Mouse (Mus musculus): ENCODE results near the gene Fbxo28. TPM values are rescaled to one million over a fixed set of nuclear protein-coding genes. Genes with fewer than 3 reads are reported as not detected.
A peak's percentile ranks its signal among the peaks of the same experiment; 100 is the strongest.

Fbxo28 gene
- total RNA-seq, 2 experiments from 2014 or later, result 21.2 to 23.8 TPM

DNA sequence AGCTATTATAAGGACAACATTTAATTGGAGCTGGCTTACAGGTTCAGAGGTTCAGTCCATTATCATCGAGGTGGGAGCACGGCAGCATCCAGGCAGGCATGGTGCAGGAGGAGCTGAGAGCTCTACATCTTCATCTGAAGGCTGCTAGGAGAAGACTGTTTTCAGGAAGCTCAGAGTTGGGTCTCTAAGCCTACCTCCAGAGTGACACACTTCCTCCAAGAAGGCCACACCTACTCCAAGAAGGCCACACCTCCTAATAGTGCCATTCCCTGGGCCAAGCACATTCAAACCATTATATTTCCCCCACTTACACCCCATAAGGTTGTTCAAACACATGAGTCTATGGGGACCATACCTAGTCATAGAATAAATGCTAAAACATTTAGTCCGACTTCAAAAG lies 50.7 kb downstream of the Fbxo28 start:
- 0 out of 2 replicates have a peak, but pooled peaks have one; percentile 37 for ATAC-seq (ENCODE audit: poor library complexity, severe bottlenecking)

DNA sequence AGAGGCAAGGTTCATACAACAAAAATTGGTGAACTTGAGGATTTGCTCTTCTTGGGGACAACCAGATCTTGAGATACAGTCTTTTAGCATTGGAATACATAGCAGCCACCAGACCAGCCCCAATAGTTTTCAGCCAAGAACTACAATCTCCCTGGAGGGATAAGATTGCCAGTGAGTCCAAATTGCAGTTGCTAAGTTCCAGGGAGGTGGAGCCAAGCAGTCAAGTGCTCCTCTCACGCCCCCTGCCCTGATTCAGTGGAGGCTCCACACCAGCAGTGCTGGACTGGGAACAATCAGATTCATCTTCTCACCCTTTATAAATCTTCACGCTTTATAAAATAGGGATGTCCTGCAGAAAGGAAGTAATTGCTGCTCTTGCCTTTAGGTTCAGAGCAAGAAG lies 51.6 kb downstream of the Fbxo28 start:
- ATAC-seq (ENCODE audit: poor library complexity, severe bottlenecking), result no peak

DNA sequence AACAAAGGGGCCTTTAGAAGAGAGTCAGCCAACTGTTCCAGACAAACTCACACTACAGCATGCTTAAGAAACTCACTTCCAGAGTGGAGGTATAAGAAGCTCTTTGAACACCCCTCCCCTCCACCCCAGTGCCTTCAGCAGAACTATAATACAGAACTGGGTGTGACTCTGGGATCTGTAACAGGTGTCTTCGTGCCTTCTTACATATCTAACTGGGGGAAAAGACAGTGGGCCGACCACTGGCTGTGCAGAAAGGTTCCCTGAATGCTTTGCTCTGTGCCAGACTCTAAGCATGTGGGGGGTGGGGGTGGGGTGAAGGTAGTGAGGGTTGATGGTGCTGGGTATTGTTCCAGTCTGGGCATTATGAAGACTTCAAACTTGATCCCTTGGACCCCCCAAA lies 52.8 kb downstream of the Fbxo28 start:
- no peak for ATAC-seq (ENCODE audit: poor library complexity, severe bottlenecking)

GRCm38 (mm10) chr1:182287781-182288180 lies 53.6 kb downstream of the Fbxo28 start:
- peak; percentile 79 for ATAC-seq (ENCODE audit: poor library complexity, severe bottlenecking)

DNA sequence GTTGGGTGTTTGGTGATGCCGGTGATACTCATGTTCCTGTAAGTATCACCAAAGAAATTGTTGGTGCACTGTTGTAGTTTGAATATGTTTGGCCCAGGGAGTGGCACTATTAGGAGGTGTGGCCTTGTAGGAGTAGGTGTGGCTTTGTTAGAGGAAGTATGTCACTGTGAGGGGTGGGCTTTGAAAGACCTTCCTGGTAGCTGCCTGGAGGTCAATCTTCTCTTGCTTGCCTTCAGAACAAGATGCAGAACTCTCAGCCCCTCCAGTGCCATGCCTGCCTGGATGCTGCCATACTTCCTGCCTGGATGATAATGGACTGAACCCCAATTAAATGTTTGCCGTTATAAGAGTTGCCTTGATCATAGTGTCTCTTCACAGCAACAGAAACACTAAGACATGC lies 56.6 kb downstream of the Fbxo28 start:
- no peak for ATAC-seq (ENCODE audit: poor library complexity, severe bottlenecking)

- peak; percentile 56 for ATAC-seq (ENCODE audit: poor library complexity, severe bottlenecking)
Measured at GRCm38 (mm10) chr1:182283231-182283630, 58.2 kb downstream of the Fbxo28 start.

GRCm38 (mm10) chr1:182282091-182283075 lies 59.0 kb downstream of the Fbxo28 start, which contains the start of gene Degs1:
TSS of gene Degs1 (minus strand) at chr1:182282804.
- ATAC-seq (ENCODE audit: poor library complexity, severe bottlenecking), result peak; percentile 83

- 0 out of 2 replicates have a peak, but pooled peaks have one; percentile 7 for ATAC-seq (ENCODE audit: poor library complexity, severe bottlenecking)
Measured at GRCm38 (mm10) chr1:182281251-182281711, 60.1 kb downstream of the Fbxo28 start.

DNA sequence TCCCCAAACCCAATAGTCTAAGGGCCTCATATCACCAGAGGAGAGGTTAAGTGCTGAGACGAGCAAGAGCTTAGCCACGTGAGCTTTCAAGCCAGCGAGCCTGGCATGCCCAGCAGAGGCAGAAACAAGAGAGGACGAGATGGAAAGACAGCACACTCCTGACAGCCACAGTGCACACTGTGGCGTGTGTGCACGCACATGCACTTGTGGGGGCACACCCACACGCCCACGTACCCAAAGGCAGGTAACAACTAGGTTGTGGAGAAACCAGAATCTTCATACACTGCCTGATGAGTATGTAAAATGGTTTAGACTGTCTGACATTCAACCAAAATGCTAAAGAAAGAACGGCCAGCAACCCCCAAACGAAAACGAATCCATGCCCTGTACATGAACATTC lies 60.9 kb downstream of the Fbxo28 start:
- ATAC-seq (ENCODE audit: poor library complexity, severe bottlenecking), result no peak

DNA sequence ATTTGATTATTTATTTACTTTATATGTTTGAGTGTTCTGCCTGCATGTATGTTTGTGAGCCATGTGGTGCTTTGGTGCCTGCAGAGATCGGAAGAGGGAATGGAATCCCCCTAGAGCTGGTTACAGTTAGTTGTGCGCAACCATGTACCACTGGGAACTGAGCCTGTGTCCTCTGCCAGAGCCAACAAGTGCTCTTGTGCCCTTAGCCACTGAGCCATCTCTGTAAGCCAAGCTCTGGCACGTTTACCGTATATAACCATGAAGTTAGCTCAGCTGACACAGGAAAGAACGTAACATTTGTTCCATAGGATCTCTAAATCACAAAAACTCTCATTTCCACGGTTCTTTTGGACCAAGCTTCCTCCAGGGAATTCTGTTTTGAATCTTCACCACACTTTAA lies 61.4 kb downstream of the Fbxo28 start:
- no peak for ATAC-seq (ENCODE audit: poor library complexity, severe bottlenecking)

- no peak for ATAC-seq (ENCODE audit: poor library complexity, severe bottlenecking)
Measured at GRCm38 (mm10) chr1:182279436-182279835, 62.0 kb downstream of the Fbxo28 start.

DNA sequence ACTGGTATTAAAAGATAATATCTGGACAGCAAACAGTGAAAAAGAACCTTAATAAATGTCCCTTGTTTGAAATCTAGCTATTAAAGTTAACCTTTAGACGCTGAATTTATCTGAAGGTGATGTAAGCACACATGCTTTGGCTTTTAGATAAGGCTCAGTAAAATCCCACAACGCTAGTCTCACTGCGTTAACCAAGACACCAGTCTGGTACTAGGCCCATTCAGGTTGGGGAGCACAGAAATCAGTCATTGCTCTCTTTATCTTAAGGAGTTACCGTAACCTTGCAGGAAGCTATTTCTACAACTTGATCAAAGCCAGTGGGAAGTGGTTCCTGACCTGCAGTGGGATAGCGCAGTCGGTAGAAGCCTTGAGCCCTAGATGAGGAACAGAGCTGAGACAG lies 66.3 kb downstream of the Fbxo28 start:
- ATAC-seq (ENCODE audit: poor library complexity, severe bottlenecking), result no peak

DNA sequence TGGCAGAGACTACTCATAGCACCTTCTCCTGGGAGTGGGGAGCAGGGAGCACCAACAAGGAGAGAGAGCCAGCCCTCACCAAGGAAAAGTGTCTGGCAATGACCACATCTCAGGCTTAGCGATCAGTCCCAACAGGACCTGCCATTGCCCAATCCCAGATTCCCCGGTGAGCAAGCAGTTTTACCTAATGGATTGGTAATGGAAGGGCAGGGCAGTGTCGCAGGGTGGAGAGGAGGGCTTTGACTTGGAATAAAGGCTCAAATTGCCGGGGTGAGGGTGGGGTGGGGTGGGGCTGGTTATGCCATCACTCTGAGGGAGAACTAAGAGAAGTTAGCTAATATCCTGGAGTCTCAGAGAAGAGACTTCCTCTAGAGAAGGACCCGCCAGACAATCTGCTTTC lies 69.8 kb downstream of the Fbxo28 start:
- ATAC-seq (ENCODE audit: poor library complexity, severe bottlenecking), result peak; percentile 85

- peak; percentile 32 for ATAC-seq (ENCODE audit: poor library complexity, severe bottlenecking)
Measured at GRCm38 (mm10) chr1:182271130-182271529, 70.3 kb downstream of the Fbxo28 start.

GRCm38 (mm10) chr1:182268317-182268716 lies 73.1 kb downstream of the Fbxo28 start:
- no peak for ATAC-seq (ENCODE audit: poor library complexity, severe bottlenecking)

DNA sequence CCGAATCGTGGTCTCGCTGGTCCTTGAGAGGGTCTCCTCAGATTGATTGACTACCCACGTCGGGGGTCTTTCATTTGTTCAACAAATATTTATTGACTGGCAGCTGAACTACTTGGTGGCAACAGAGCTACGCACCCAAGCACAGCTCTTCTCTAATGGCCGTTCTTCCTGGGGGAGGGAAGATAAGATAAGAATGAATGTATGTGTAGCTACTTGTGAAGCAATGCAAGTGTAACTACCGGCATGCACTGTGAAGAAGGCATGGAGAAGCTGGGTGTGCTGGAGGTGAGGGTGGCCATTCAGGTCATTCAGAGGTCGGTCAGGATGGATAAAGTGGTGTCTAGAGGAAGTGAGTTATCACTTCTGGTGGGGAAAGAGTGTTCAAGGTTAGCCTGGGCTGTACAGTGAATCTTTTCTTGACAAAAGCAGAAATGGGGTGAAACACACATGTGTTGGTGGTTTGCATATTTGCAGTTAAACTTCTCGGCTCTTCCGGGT lies 75.4 kb downstream of the Fbxo28 start:
- peak; percentile 79 for ATAC-seq (ENCODE audit: poor library complexity, severe bottlenecking)

Other genes with a start within 250 kb of the Fbxo28 start
- gene Srp9, start 216.9 kb downstream of the Fbxo28 start, total RNA-seq (2015), result 143 and 149 TPM in 2 replicates
- 97.9 and 104 TPM in 2 replicates for gene Srp9, start 216.9 kb downstream of the Fbxo28 start, total RNA-seq (2017)
- not detected in 2 replicates for gene Vmn1r1, start 177.1 kb downstream of the Fbxo28 start, total RNA-seq (2015)
- gene Vmn1r1, start 177.1 kb downstream of the Fbxo28 start, total RNA-seq (2017), result not detected in 2 replicates
- gene Degs1, start 58.8 kb downstream of the Fbxo28 start, total RNA-seq (2015), result 417 and 430 TPM in 2 replicates
- 194 and 208 TPM in 2 replicates for gene Degs1, start 58.8 kb downstream of the Fbxo28 start, total RNA-seq (2017)
- gene Trp53bp2, start 67.5 kb upstream of the Fbxo28 start, total RNA-seq (2015), result 16.4 and 20.1 TPM in 2 replicates
- gene Trp53bp2, start 67.5 kb upstream of the Fbxo28 start, total RNA-seq (2017), result 9.0 and 9.4 TPM in 2 replicates
- gene Capn2, start 176.0 kb upstream of the Fbxo28 start, total RNA-seq (2015), result 108 and 122 TPM in 2 replicates
- gene Capn2, start 176.0 kb upstream of the Fbxo28 start, total RNA-seq (2017), result 174 and 241 TPM in 2 replicates
- gene Capn8, start 223.4 kb upstream of the Fbxo28 start, total RNA-seq (2015), result not detected in 2 replicates
- not detected in 2 replicates for gene Capn8, start 223.4 kb upstream of the Fbxo28 start, total RNA-seq (2017)

Data from megakaryocyte, adult 5-6 weeks (primary cell).